Mouse (Mus musculus) midbrain, embryonic 14.5 days (tissue): ENCODE results near the gene Jmjd1c. TPM values are rescaled to one million over a fixed set of nuclear protein-coding genes. Genes with fewer than 3 reads are reported as not detected.

Source experiments
- ATAC-seq: fragments of 200-750 bp; cut with Nextera tagmentation; 2 replicates; pipeline ENCODE4 v1.8.0; 2017; ENCODE audit warnings: moderate number of reproducible peaks, moderate library complexity; ENCODE audit not compliant: low FRiP score, low TSS enrichment
- DNase-seq: peaks from one replicate; pipeline ENCODE4 v3.0.0-alpha.2; 2015
- H3K27ac ChIP-seq: fragments of 300-500 bp; sonication (generic); replicated peaks from 2 replicates; pipeline ENCODE4 v1.5.1; 2014; ENCODE audit warnings: mild to moderate bottlenecking, low read depth, low read length, moderate library complexity
- H3K27me3 ChIP-seq: fragments of 300-500 bp; sonication (generic); 2 replicates; pipeline ENCODE4 v1.6.1; 2014; ENCODE audit warnings: low read length, control low read depth, mixed read lengths; ENCODE audit not compliant: control insufficient read depth, insufficient read depth
- H3K36me3 ChIP-seq: fragments of 300-500 bp; sonication (generic); 2 replicates; pipeline ENCODE4 v1.6.1; 2014; ENCODE audit warnings: low read length, control low read depth; ENCODE audit not compliant: control insufficient read depth, insufficient read depth
- H3K4me1 ChIP-seq: fragments of 300-500 bp; sonication (generic); 2 replicates; pipeline ENCODE4 v1.6.1; 2014; ENCODE audit warnings: mild to moderate bottlenecking, antibody characterized with exemption, low read length, control low read depth; ENCODE audit not compliant: control insufficient read depth, insufficient read depth
- H3K4me2 ChIP-seq: fragments of 300-500 bp; sonication (generic); 2 replicates; pipeline ENCODE4 v1.6.1; 2014; ENCODE audit warnings: mild to moderate bottlenecking, low read length, moderate library complexity
- H3K4me3 ChIP-seq: fragments of 300-500 bp; sonication (generic); replicated peaks from 2 replicates; pipeline ENCODE4 v1.5.1; 2014; ENCODE audit warnings: low read depth, low read length
- H3K9ac ChIP-seq: fragments of 300-500 bp; sonication (generic); replicated peaks from 2 replicates; pipeline ENCODE4 v1.6.1; 2014; ENCODE audit warnings: mild to moderate bottlenecking, low read length, moderate library complexity
- H3K9me3 ChIP-seq: fragments of 300-500 bp; sonication (generic); 2 replicates; pipeline ENCODE4 v1.6.1; 2016; ENCODE audit warnings: low read length, control low read depth, mixed read lengths; ENCODE audit not compliant: control insufficient read depth
- WGBS: fragments of 180-500 bp; shearing (Covaris S2); extraction: QIAGEN DNeasy Blood & Tissue Kit; methylation state at CpG from one replicate; pipeline ENCODE4 v1.1.7; 2014; 5-methylcytosine and 5-hydroxymethylcytosine counted together
- polyA plus RNA-seq: library from polyadenylated mRNA; unstranded; fragments of >200 nt; fragmentation: Nextera tagmentation; extraction: Ambion mirVana; gene quantifications from 2 replicates; pipeline ENCODE4 v1.2.1, GENCODE M21; 2014

Gene Jmjd1c
- polyA plus RNA-seq, 1 experiment from 2014 or later, result 54.4 TPM

GRCm38 (mm10) chr10:67144269-67144668 lies 48.3 kb downstream of the Jmjd1c start:
- H3K4me3 ChIP-seq, result no peak overlapping the region
- H3K9me3 ChIP-seq, result no peaks in the 10 kb centered on the region
- DNase-seq (no peak), ATAC-seq (no peak)
- H3K27me3 ChIP-seq, result no peaks in the 10 kb centered on the region
- no peak overlapping the region for H3K27ac ChIP-seq
- no peaks in the 10 kb centered on the region for H3K4me1 ChIP-seq
- WGBS, result 80% methylated on average over 2 of the region's 2 CpGs
- no peak overlapping the region for H3K9ac ChIP-seq
- no peaks in the 10 kb centered on the region for H3K36me3 ChIP-seq
- H3K4me2 ChIP-seq, result no peak overlapping the region

GRCm38 (mm10) chr10:67145623-67146022 lies 49.7 kb downstream of the Jmjd1c start:
- ATAC-seq (no peak), DNase-seq (no peak)
- WGBS, result 90% methylated on average over 4 of the region's 4 CpGs
- H3K27ac ChIP-seq, result no peak overlapping the region
- H3K9me3 ChIP-seq, result no peaks in the 10 kb centered on the region
- no peak overlapping the region for H3K4me2 ChIP-seq
- H3K27me3 ChIP-seq, result no peaks in the 10 kb centered on the region
- no peaks in the 10 kb centered on the region for H3K36me3 ChIP-seq
- H3K4me1 ChIP-seq, result no peaks in the 10 kb centered on the region
- no peak overlapping the region for H3K4me3 ChIP-seq
- no peak overlapping the region for H3K9ac ChIP-seq

GRCm38 (mm10) chr10:67151766-67152165 lies 55.8 kb downstream of the Jmjd1c start:
- 81% methylated on average over 3 of the region's 3 CpGs for WGBS
- no peak overlapping the region for H3K27ac ChIP-seq
- H3K27me3 ChIP-seq, result no peaks in the 10 kb centered on the region
- DNase-seq (no peak), ATAC-seq (no peak)
- H3K36me3 ChIP-seq, result no peaks in the 10 kb centered on the region
- no peak overlapping the region for H3K4me3 ChIP-seq
- no peaks in the 10 kb centered on the region for H3K9me3 ChIP-seq
- no peak overlapping the region for H3K9ac ChIP-seq
- no peaks in the 10 kb centered on the region for H3K4me1 ChIP-seq
- H3K4me2 ChIP-seq, result no peak overlapping the region

GRCm38 (mm10) chr10:67154647-67155046 lies 58.7 kb downstream of the Jmjd1c start:
- H3K36me3 ChIP-seq, result 0 out of 2 replicates have a peak, but pooled peaks cover 4% of the 10 kb centered on the region
- no peak overlapping the region for H3K9ac ChIP-seq
- H3K27me3 ChIP-seq, result no peaks in the 10 kb centered on the region
- WGBS, result 95% methylated on average over 3 of the region's 3 CpGs
- no peak overlapping the region for H3K4me3 ChIP-seq
- DNase-seq (no peak), ATAC-seq (no peak)
- H3K27ac ChIP-seq, result no peak overlapping the region
- H3K4me2 ChIP-seq, result no peak overlapping the region
- H3K4me1 ChIP-seq, result no peaks in the 10 kb centered on the region
- no peaks in the 10 kb centered on the region for H3K9me3 ChIP-seq

GRCm38 (mm10) chr10:67174049-67174448 lies 78.1 kb downstream of the Jmjd1c start:
- H3K4me2 ChIP-seq, result no peak overlapping the region
- no peaks in the 10 kb centered on the region for H3K36me3 ChIP-seq
- H3K4me3 ChIP-seq, result no peak overlapping the region
- DNase-seq (no peak), ATAC-seq (no peak)
- no peak overlapping the region for H3K9ac ChIP-seq
- no peaks in the 10 kb centered on the region for H3K9me3 ChIP-seq
- 100% methylated on average over 1 of the region's 1 CpGs for WGBS
- H3K27me3 ChIP-seq, result no peaks in the 10 kb centered on the region
- H3K27ac ChIP-seq, result no peak overlapping the region
- no peaks in the 10 kb centered on the region for H3K4me1 ChIP-seq

GRCm38 (mm10) chr10:67176031-67176430 lies 80.1 kb downstream of the Jmjd1c start:
- H3K4me1 ChIP-seq, result no peaks in the 10 kb centered on the region
- no peak overlapping the region for H3K4me3 ChIP-seq
- WGBS, result 89% methylated on average over 7 of the region's 7 CpGs
- H3K9ac ChIP-seq, result no peak overlapping the region
- ATAC-seq (no peak), DNase-seq (no peak)
- H3K36me3 ChIP-seq, result no peaks in the 10 kb centered on the region
- no peaks in the 10 kb centered on the region for H3K27me3 ChIP-seq
- H3K27ac ChIP-seq, result no peak overlapping the region
- no peak overlapping the region for H3K4me2 ChIP-seq
- H3K9me3 ChIP-seq, result no peaks in the 10 kb centered on the region

GRCm38 (mm10) chr10:67176932-67177331 lies 81.0 kb downstream of the Jmjd1c start:
- WGBS, result 71% methylated on average over 3 of the region's 3 CpGs
- Histone ChIP-seq H3K27me3 (no peaks in the 10 kb centered on the region), H3K9me3 (no peaks in the 10 kb centered on the region), H3K4me2 (no peak overlapping the region), H3K4me3 (no peak overlapping the region), H3K27ac (no peak overlapping the region), H3K4me1 (no peaks in the 10 kb centered on the region), H3K9ac (no peak overlapping the region), H3K36me3 (no peaks in the 10 kb centered on the region)
- DNase-seq (no peak), ATAC-seq (no peak)

GRCm38 (mm10) chr10:67177410-67177809 lies 81.5 kb downstream of the Jmjd1c start:
- H3K9me3 ChIP-seq, result no peaks in the 10 kb centered on the region
- H3K4me2 ChIP-seq, result no peak overlapping the region
- no peaks in the 10 kb centered on the region for H3K36me3 ChIP-seq
- ATAC-seq (no peak), DNase-seq (no peak)
- H3K4me3 ChIP-seq, result no peak overlapping the region
- H3K27ac ChIP-seq, result no peak overlapping the region
- no peaks in the 10 kb centered on the region for H3K4me1 ChIP-seq
- H3K27me3 ChIP-seq, result no peaks in the 10 kb centered on the region
- WGBS, result 91% methylated on average over 4 of the region's 4 CpGs
- no peak overlapping the region for H3K9ac ChIP-seq

GRCm38 (mm10) chr10:67180021-67180420 lies 84.1 kb downstream of the Jmjd1c start:
- no peak overlapping the region for H3K9ac ChIP-seq
- H3K27me3 ChIP-seq, result no peaks in the 10 kb centered on the region
- ATAC-seq (no peak), DNase-seq (no peak)
- H3K4me2 ChIP-seq, result no peak overlapping the region
- H3K4me3 ChIP-seq, result no peak overlapping the region
- H3K9me3 ChIP-seq, result no peaks in the 10 kb centered on the region
- no peaks in the 10 kb centered on the region for H3K36me3 ChIP-seq
- 95% methylated on average over 8 of the region's 8 CpGs for WGBS
- H3K27ac ChIP-seq, result no peak overlapping the region
- H3K4me1 ChIP-seq, result no peaks in the 10 kb centered on the region
